Mouse (Mus musculus): Measurements from ENCODE around the gene Islr. TPM values are rescaled to one million over a fixed set of nuclear protein-coding genes. Genes with fewer than 3 reads are reported as not detected.
A peak's percentile ranks its signal among the peaks of the same experiment; 100 is the strongest.

Gene Islr
- total and polyA plus RNA-seq, 2 experiments from 2014 or later = 27.4 to 45.8 TPM

GRCm38 (mm10) chr9:58128926-58129413, 75.1 kb downstream of the Islr start:
- Histone ChIP-seq H3K4me1 (ENCODE audit: insufficient read depth) (0 out of 2 replicates have a peak, but pooled peaks cover 5% of the 10 kb centered on the region), H3K9me3 (ENCODE audit: low read length) (no peaks in the 10 kb centered on the region), H3K36me3 (ENCODE audit: insufficient read depth) (no peaks in the 10 kb centered on the region), H3K9ac (no peak overlapping the region), H3K4me3 (ENCODE audit: low read depth, low read length) (no peak overlapping the region), H3K27ac (ENCODE audit: low read depth, low read length) (no peak overlapping the region), H3K4me2 (ENCODE audit: low read depth) (no peak overlapping the region), H3K27me3 (ENCODE audit: insufficient read depth, low read length) (no peaks in the 10 kb centered on the region)
- TF ChIP-seq CTCF (IDR thresholded peaks at IDR 0.05; ENCODE audit: low read depth) = no peak
- ATAC-seq (no peak), DNase-seq (no peak)
- 16% methylated on average over 13 of the region's 13 CpGs for WGBS

GRCm38 (mm10) chr9:58125811-58126210, 78.3 kb downstream of the Islr start:
- DNase-seq = no peak
- no peak for TF ChIP-seq CTCF (IDR thresholded peaks at IDR 0.05; ENCODE audit: low read depth)
- H3K27me3 ChIP-seq (ENCODE audit: insufficient read depth, low read length) = no peaks in the 10 kb centered on the region
- H3K9ac ChIP-seq = no peak overlapping the region
- ATAC-seq = no peak
- no peaks in the 10 kb centered on the region for H3K4me1 ChIP-seq (ENCODE audit: insufficient read depth)
- no peaks in the 10 kb centered on the region for H3K36me3 ChIP-seq (ENCODE audit: insufficient read depth)
- no peak overlapping the region for H3K4me2 ChIP-seq (ENCODE audit: low read depth)
- H3K4me3 ChIP-seq (ENCODE audit: low read depth, low read length) = no peak overlapping the region
- 34% methylated on average over 4 of the region's 4 CpGs for WGBS
- no peaks in the 10 kb centered on the region for H3K9me3 ChIP-seq (ENCODE audit: low read length)
- no peak overlapping the region for H3K27ac ChIP-seq (ENCODE audit: low read depth, low read length)

- 40% methylated on average over 3 of the region's 3 CpGs for WGBS
- Histone ChIP-seq H3K4me3 (ENCODE audit: low read depth, low read length) (no peak overlapping the region), H3K36me3 (ENCODE audit: insufficient read depth) (no peaks in the 10 kb centered on the region), H3K27me3 (ENCODE audit: insufficient read depth, low read length) (no peaks in the 10 kb centered on the region), H3K4me2 (ENCODE audit: low read depth) (no peak overlapping the region), H3K9me3 (ENCODE audit: low read length) (no peaks in the 10 kb centered on the region), H3K27ac (ENCODE audit: low read depth, low read length) (no peak overlapping the region), H3K9ac (no peak overlapping the region), H3K4me1 (ENCODE audit: insufficient read depth) (no peaks in the 10 kb centered on the region)
- no peak for ATAC-seq
- no peak for TF ChIP-seq CTCF (IDR thresholded peaks at IDR 0.05; ENCODE audit: low read depth)
- DNase-seq = no peak
Observed at GRCm38 (mm10) chr9:58125085-58125484, 79.0 kb downstream of the Islr start.

- Histone ChIP-seq H3K36me3 (ENCODE audit: insufficient read depth) (no peaks in the 10 kb centered on the region), H3K4me3 (ENCODE audit: low read depth, low read length) (no peak within 1 kb of the TSS), H3K4me1 (ENCODE audit: insufficient read depth) (peaks cover 15% of the 10 kb centered on the region), H3K27me3 (ENCODE audit: insufficient read depth, low read length) (no peaks in the 10 kb centered on the region), H3K9me3 (ENCODE audit: low read length) (no peaks in the 10 kb centered on the region), H3K27ac (ENCODE audit: low read depth, low read length) (no peak within 1 kb of the TSS), H3K9ac (no peak within 1 kb of the TSS), H3K4me2 (ENCODE audit: low read depth) (no peak within 1 kb of the TSS)
- no peak for DNase-seq
- ATAC-seq = no peak
- WGBS = 24% methylated on average over 2 of the region's 2 CpGs
- no peak for TF ChIP-seq CTCF (IDR thresholded peaks at IDR 0.05; ENCODE audit: low read depth)
Observed at GRCm38 (mm10) chr9:58118671-58119070, 85.4 kb downstream of the Islr start, which contains the start of gene Ccdc33. Ccdc33 (minus strand) TSS chr9:58118823.

GRCm38 (mm10) chr9:58116024-58116651, 88.0 kb downstream of the Islr start:
- Histone ChIP-seq H3K4me1 (ENCODE audit: insufficient read depth) (peaks cover 40% of the 10 kb centered on the region), H3K9ac (0 out of 2 replicates have a peak overlapping the region, but pooled peaks have one; percentile 14), H3K27me3 (ENCODE audit: insufficient read depth, low read length) (no peaks in the 10 kb centered on the region), H3K9me3 (ENCODE audit: low read length) (no peaks in the 10 kb centered on the region), H3K4me2 (ENCODE audit: low read depth) (no peak overlapping the region), H3K27ac (ENCODE audit: low read depth, low read length) (peak overlapping the region; percentile 96), H3K4me3 (ENCODE audit: low read depth, low read length) (no peak overlapping the region), H3K36me3 (ENCODE audit: insufficient read depth) (no peaks in the 10 kb centered on the region)
- ATAC-seq (no peak), DNase-seq (no peak)
- WGBS = 40% methylated on average over 7 of the region's 7 CpGs
- no peak for TF ChIP-seq CTCF (IDR thresholded peaks at IDR 0.05; ENCODE audit: low read depth)

- peak; percentile 7; the same call in 1 of the 2 replicates for ATAC-seq
- H3K4me1 ChIP-seq (ENCODE audit: insufficient read depth) = peaks cover 46% of the 10 kb centered on the region
- no peaks in the 10 kb centered on the region for H3K27me3 ChIP-seq (ENCODE audit: insufficient read depth, low read length)
- H3K9me3 ChIP-seq (ENCODE audit: low read length) = no peaks in the 10 kb centered on the region
- 28% methylated on average over 7 of the region's 7 CpGs for WGBS
- H3K4me2 ChIP-seq (ENCODE audit: low read depth) = no peak overlapping the region
- H3K36me3 ChIP-seq (ENCODE audit: insufficient read depth) = no peaks in the 10 kb centered on the region
- 0 out of 2 replicates have a peak overlapping the region, but pooled peaks have one; percentile 14 for H3K9ac ChIP-seq
- no peak for DNase-seq
- no peak overlapping the region for H3K4me3 ChIP-seq (ENCODE audit: low read depth, low read length)
- peak overlapping the region; percentile 96 for H3K27ac ChIP-seq (ENCODE audit: low read depth, low read length)
- TF ChIP-seq CTCF (IDR thresholded peaks at IDR 0.05; ENCODE audit: low read depth) = no peak
Observed at GRCm38 (mm10) chr9:58115297-58115925, 88.7 kb downstream of the Islr start.

- Histone ChIP-seq H3K9me3 (ENCODE audit: low read length) (no peaks in the 10 kb centered on the region), H3K4me3 (ENCODE audit: low read depth, low read length) (no peak overlapping the region), H3K27ac (ENCODE audit: low read depth, low read length) (peak overlapping the region; percentile 96), H3K27me3 (ENCODE audit: insufficient read depth, low read length) (no peaks in the 10 kb centered on the region), H3K4me2 (ENCODE audit: low read depth) (no peak overlapping the region; the same call in 1 of the 2 replicates), H3K9ac (peak overlapping the region; percentile 48; the same call in 1 of the 2 replicates), H3K36me3 (ENCODE audit: insufficient read depth) (no peaks in the 10 kb centered on the region), H3K4me1 (ENCODE audit: insufficient read depth) (peaks cover 46% of the 10 kb centered on the region)
- no peak for ATAC-seq
- TF ChIP-seq CTCF (IDR thresholded peaks at IDR 0.05; ENCODE audit: low read depth) = no peak
- 9% methylated on average over 9 of the region's 9 CpGs for WGBS
- DNase-seq = no peak
Observed at GRCm38 (mm10) chr9:58114019-58114418, 90.1 kb downstream of the Islr start.

All from forebrain, postnatal 0 days (tissue).